Mouse (Mus musculus): ENCODE results near the gene Bfsp1.

Gene Bfsp1

GRCm38 (mm10) chr2:143801097-143801496 is 61.9 kb downstream of the Bfsp1 start:
- DNase-seq (ENCODE audit: inconsistent ontology term) = no peak

GRCm38 (mm10) chr2:143796335-143797013 is 66.5 kb downstream of the Bfsp1 start:
- no peak for DNase-seq (ENCODE audit: inconsistent ontology term)

GRCm38 (mm10) chr2:143795858-143796257 is 67.1 kb downstream of the Bfsp1 start:
- no peak for DNase-seq (ENCODE audit: inconsistent ontology term)

- no peak for DNase-seq (ENCODE audit: inconsistent ontology term)
These were observed 73.1 kb downstream of the Bfsp1 start for GRCm38 (mm10) chr2:143789911-143790310.

GRCm38 (mm10) chr2:143780310-143780709 is 82.7 kb downstream of the Bfsp1 start:
- DNase-seq (ENCODE audit: inconsistent ontology term) = no peak
